Mouse (Mus musculus): ENCODE results near the gene Gm10719.
"Not testable (repeated sequence)": the region's sequence is repeated elsewhere in the genome, so short reads cannot be mapped to it uniquely, and the experiment has no call there.

Gene Gm10719

DNA sequence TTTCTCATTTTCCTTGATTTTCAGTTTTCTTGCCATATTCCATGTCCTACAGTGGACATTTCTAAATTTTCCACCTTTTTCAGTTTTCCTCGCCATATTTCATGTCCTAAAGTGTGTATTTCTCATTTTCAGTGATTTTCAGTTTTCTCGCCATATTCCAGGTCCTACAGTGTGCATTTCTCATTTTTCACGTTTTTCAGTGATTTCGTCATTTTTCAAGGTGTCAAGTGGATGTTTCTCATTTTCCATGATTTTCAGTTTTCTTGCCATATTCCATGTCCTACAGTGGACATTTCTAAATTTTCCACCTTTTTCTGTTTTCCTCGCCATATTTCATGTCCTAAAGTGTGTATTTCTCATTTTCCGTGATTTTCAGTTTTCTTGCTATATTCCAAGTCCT is 8.4 kb downstream of the Gm10719 start:
- DNase-seq (ENCODE audit: low read depth, low spot score) = not testable (repeated sequence)

DNA sequence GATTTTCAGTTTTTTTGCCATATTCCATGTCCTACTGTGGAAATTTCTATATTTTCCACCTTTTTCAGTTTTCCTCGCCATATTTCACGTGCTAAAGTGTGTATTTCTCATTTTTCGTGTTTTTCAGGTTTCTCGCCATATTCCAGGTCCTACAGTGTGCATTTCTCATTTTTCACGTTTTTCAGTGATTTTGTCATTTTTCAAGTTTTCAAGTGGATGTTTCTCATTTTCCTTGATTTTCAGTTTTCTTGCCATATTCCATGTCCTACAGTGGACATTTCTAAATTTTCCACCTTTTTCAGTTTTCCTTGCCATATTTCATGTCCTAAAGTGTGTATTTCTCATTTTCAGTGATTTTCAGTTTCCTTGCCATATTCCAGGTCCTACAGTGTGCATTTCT is 8.9 kb downstream of the Gm10719 start:
- not testable (repeated sequence) for DNase-seq (ENCODE audit: low read depth, low spot score)

DNA sequence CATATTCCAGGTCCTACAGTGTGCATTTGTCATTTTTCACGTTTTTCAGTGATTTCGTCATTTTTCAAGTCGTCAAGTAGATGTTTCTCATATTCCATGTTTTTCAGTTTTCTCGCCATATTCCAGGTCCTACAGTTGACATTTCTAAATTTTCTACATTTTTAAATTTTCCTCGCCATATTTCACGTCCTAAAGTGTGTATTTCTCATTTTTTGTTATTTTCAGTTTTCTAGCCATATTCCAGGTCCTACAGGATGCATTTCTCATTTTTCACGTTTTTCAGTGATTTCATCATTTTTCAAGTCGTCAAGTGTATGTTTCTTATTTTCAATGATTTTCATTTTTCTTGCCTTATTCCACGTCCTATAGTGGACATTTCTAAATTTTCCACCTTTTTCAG is 9.5 kb downstream of the Gm10719 start:
- not testable (repeated sequence) for DNase-seq (ENCODE audit: low read depth, low spot score)

DNA sequence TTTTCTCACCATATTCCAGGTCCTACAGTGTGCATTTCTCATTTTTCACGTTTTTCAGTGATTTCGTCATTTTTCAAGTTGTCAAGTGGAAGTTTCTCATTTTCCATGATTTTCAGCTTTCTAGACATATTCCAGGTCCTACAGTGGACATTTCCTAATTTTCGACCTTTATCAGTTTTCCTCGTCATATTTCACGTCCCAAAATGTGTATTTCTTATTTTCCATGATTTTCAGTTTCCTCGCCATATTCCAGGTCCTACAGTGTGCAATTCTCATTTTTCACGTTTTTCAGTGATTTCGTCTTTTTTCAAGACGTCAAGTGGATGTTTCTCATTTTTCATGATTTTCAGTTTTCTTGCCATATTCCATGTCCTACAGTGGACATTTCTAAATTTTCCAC is 10.0 kb downstream of the Gm10719 start:
- peak; percentile 89 for DNase-seq (ENCODE audit: low read depth, low spot score)

DNA sequence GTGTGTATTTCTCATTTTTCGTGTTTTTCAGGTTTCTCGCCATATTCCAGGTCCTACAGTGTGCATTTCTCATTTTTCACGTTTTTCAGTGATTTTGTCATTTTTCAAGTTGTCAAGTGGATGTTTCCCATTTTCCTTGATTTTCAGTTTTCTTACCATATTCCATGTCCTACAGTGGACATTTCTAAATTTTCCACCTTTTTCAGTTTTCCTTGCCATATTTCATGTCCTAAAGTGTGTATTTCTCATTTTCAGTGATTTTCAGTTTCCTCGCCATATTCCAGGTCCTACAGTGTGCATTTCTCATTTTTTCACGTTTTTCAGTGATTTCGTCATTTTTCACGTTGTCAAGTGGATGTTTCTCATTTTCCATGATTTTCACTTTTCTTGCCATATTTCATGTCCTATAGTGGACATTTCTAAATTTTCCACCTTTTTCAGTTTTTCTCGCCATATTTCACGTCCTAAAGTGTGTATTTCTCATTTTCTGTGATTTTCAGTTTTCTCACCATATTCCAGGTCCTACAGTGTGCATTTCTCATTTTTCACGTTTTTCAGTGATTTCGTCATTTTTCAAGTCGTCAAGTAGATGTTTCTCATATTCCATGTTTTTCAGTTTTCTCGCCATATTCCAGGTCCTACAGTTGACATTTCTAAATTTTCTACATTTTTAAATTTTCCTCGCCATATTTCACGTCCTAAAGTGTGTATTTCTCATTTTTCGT is 12.2 kb downstream of the Gm10719 start:
- DNase-seq (ENCODE audit: low read depth, low spot score) = not testable (repeated sequence)

DNA sequence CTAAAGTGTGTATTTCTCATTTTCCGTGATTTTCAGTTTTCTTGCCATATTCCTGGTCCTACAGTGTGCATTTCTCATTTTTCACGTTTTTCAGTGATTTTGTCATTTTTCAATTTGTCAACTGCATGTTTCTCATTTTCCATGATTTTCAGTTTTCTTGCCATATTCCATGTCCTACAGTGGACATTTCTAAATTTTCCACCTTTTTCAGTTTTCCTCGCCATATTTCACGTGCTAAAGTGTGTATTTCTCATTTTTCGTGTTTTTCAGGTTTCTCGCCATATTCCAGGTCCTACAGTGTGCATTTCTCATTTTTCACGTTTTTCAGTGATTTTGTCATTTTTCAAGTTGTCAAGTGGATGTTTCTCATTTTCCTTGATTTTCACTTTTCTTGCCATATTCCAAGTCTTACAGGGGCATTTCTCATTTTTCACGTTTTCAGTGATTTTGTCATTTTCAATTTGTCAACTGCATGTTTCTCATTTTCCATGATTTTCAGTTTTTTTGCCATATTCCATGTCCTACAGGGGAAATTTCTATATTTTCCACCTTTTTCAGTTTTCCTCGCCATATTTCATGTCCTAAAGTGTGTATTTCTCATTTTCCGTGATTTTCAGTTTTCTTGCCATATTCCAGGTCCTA is 13.6 kb downstream of the Gm10719 start:
- DNase-seq (ENCODE audit: low read depth, low spot score) = peak; percentile 100

DNA sequence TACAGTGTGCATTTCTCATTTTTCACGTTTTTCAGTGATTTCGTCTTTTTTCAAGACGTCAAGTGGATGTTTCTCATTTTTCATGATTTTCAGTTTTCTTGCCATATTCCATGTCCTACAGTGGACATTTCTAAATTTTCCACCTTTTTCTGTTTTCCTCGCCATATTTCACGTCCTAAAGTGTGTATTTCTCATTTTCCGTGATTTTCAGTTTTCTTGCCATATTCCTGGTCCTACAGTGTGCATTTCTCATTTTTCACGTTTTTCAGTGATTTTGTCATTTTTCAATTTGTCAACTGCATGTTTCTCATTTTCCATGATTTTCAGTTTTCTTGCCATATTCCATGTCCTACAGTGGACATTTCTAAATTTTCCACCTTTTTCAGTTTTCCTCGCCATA is 17.1 kb downstream of the Gm10719 start, which contains the start of gene Gm17535:
Gene Gm17535, plus strand, starts transcription at position 301 of the 400 bp plus-strand sequence.
- not testable (repeated sequence) for DNase-seq (ENCODE audit: low read depth, low spot score)

DNA sequence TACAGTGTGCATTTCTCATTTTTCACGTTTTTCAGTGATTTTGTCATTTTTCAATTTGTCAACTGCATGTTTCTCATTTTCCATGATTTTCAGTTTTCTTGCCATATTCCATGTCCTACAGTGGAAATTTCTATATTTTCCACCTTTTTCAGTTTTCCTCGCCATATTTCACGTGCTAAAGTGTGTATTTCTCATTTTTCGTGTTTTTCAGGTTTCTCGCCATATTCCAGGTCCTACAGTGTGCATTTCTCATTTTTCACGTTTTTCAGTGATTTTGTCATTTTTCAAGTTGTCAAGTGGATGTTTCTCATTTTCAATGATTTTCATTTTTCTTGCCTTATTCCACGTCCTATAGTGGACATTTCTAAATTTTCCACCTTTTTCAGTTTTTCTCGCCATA is 19.4 kb downstream of the Gm10719 start, which contains the start of gene Gm10715:
Gene Gm10715, plus strand, starts transcription at position 301 of the 400 bp plus-strand sequence.
- DNase-seq (ENCODE audit: low read depth, low spot score) = not testable (repeated sequence)

DNA sequence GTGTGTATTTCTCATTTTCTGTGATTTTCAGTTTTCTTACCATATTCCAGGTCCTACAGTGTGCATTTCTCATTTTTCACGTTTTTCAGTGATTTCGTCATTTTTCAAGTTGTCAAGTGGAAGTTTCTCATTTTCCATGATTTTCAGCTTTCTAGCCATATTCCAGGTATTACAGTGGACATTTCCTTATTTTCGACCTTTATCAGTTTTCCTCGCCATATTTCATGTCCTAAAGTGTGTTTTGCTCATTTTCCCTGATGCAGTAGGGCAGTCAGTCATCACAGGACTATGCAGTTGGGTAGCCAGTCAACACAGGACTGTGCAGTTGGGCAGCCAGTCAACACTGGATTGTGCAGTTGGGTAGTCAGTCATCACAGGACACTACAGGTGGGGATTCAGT is 21.0 kb downstream of the Gm10719 start:
- peak; percentile 68 for DNase-seq (ENCODE audit: low read depth, low spot score)

Measured in forelimb bud, embryonic 11.5 days (tissue).